Mouse (Mus musculus) liver, postnatal 0 days (tissue): ENCODE measurements around the gene Art3.

Source experiments
- CTCF ChIP-seq: sonication (generic); IDR thresholded peaks from 2 replicates; pipeline ENCODE4 v1.5.1; 2016; ENCODE audit warnings: antibody characterized with exemption, low read depth
- EP300 ChIP-seq: IDR thresholded peaks from 2 replicates; pipeline ENCODE4 v1.6.1; 2016; ENCODE audit warnings: antibody characterized with exemption, low read depth, mild to moderate bottlenecking

DNA sequence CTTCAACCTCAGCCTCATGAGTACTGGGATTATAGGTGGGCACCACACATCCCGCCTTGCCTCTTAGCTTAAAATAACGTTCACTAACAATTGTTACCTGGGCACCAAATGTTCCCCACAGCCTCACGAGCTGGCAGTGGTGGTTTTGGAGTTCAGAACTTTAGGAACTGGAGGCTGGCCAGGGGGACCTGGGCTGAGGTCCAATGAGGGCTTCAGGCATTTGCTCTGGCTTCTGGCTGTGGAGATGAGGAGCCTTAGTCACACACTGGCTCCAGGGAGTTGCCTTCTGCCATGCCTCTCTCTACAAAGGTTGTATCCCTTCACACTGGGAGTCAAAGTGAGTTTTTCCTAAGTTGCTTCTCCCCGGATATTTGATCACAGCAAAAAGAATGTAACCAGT, 49.1 kb upstream of the Art3 start:
- TF ChIP-seq CTCF: no peak
- TF ChIP-seq EP300: no peak
